ENCODE assay signal across 8 mouse cellular contexts in genomic region chr4:149586783-149587595, GRCm38 (mm10). TPM values are rescaled to one million over a fixed set of nuclear protein-coding genes. Genes with fewer than 3 reads are reported as not detected.
DNase-seq lines count a peak whose midpoint lies in the region; ATAC-seq and TF ChIP-seq lines count a peak whose summit lies in the region.

No protein-coding gene starts in this region.

- no peaks in the 10 kb centered on the region for H3K9me3 ChIP-seq in ES-Bruce4 (replicated peaks; ENCODE audit: control insufficient read depth, insufficient read depth, low read length, poor library complexity, severe bottlenecking)
- H3K9me3 ChIP-seq in heart, embryonic 13.5 days, result peaks cover 6% of the 10 kb centered on the region; the same call in 1 of the 2 replicates

- no peak for TF ChIP-seq EP300 in ES-Bruce4 (IDR thresholded peaks at IDR 0.05; ENCODE audit: insufficient read depth, low read depth, low read length)

- no peaks in the 10 kb centered on the region for H3K27me3 ChIP-seq in kidney, adult 2 months (replicated peaks; ENCODE audit: control insufficient read depth, insufficient read depth, low read length)
- H3K27me3 ChIP-seq in ES-Bruce4 (ENCODE audit: control insufficient read depth, insufficient read depth, low read length, poor library complexity, severe bottlenecking), result no peaks in the 10 kb centered on the region
- H3K27me3 ChIP-seq in heart, embryonic 13.5 days (replicated peaks), result peaks cover 62% of the 10 kb centered on the region

- TF ChIP-seq POLR2A in kidney, adult 2 months (IDR thresholded peaks at IDR 0.05; ENCODE audit: low read depth, low read length), result no peak
- no peak for TF ChIP-seq POLR2A in ES-Bruce4 (IDR thresholded peaks at IDR 0.05; ENCODE audit: insufficient read depth, low read length)

- ATAC-seq in heart, embryonic 13.5 days (ENCODE audit: extremely low read depth, insufficient number of reproducible peaks, low FRiP score, low TSS enrichment), result 0 out of 2 replicates have a peak, but pooled peaks have one; percentile 7
- peak; percentile 11; the same call in 1 of the 2 replicates for ATAC-seq in megakaryocyte progenitor cell, adult 5-6 weeks (replicated peaks; ENCODE audit: poor library complexity)

- H3K4me2 ChIP-seq in heart, embryonic 13.5 days, result peak overlapping the region; percentile 98

- 2% methylated on average over 72 of the region's 72 CpGs for WGBS in kidney, adult 2 months
- under 1% methylated on average over 72 of the region's 72 CpGs for WGBS in heart, embryonic 13.5 days

- no peaks in the 10 kb centered on the region for H3K4me1 ChIP-seq in kidney, adult 2 months (ENCODE audit: control insufficient read depth, insufficient read depth, low read length)
- peaks cover 2% of the 10 kb centered on the region for H3K4me1 ChIP-seq in ES-Bruce4 (ENCODE audit: control insufficient read depth, insufficient read depth, low read length)
- peaks cover 14% of the 10 kb centered on the region for H3K4me1 ChIP-seq in heart, embryonic 13.5 days

- H3K36me3 ChIP-seq in kidney, adult 2 months (ENCODE audit: control insufficient read depth, insufficient read depth, low read length), result no peaks in the 10 kb centered on the region
- no peaks in the 10 kb centered on the region for H3K36me3 ChIP-seq in ES-Bruce4 (ENCODE audit: control insufficient read depth, insufficient read depth, low read length, poor library complexity, severe bottlenecking)
- H3K36me3 ChIP-seq in heart, embryonic 13.5 days, result no peaks in the 10 kb centered on the region

- H3K4me3 ChIP-seq in kidney, adult 2 months (ENCODE audit: insufficient read depth, low read depth, low read length), result peak overlapping the region; percentile 90
- peak overlapping the region; percentile 80 for H3K4me3 ChIP-seq in ES-Bruce4 (ENCODE audit: low read depth, low read length)
- H3K4me3 ChIP-seq in heart, embryonic 13.5 days, result peak overlapping the region; percentile 80

- DNase-seq in kidney, adult 2 months, result peak; percentile 23
- no peak for DNase-seq in kidney, adult 8-10 months
- DNase-seq in cerebellum, postnatal 14 days, result peak; percentile 81 to 90
- peak; percentile 39 for DNase-seq in kidney, postnatal 14 days
- peak; percentile 76 for DNase-seq in testis, postnatal 10 days (ENCODE audit: low spot score)

- no peak for TF ChIP-seq CTCF in kidney, adult 2 months (conservative IDR thresholded peaks at IDR 0.05; ENCODE audit: insufficient read depth, insufficient read length, low read depth, low read length)
- no peak for TF ChIP-seq CTCF in ES-Bruce4 (IDR thresholded peaks at IDR 0.05; ENCODE audit: low read depth, low read length)

- no peak overlapping the region for H3K27ac ChIP-seq in kidney, adult 2 months (ENCODE audit: insufficient read depth, low read depth, low read length)
- no peak overlapping the region for H3K27ac ChIP-seq in ES-Bruce4 (ENCODE audit: insufficient read depth, low read length)
- H3K27ac ChIP-seq in heart, embryonic 13.5 days (replicated peaks), result no peak overlapping the region

- peak overlapping the region; percentile 94 for H3K9ac ChIP-seq in ES-Bruce4 (ENCODE audit: low read depth, poor library complexity, severe bottlenecking)
- peak overlapping the region; percentile 91 for H3K9ac ChIP-seq in heart, embryonic 13.5 days

RNA-seq across cellular contexts. Expression of gene Clstn1, which starts 0.7 kb away (rescaled TPM):
- polyA plus RNA-seq in kidney, adult 2 months (2012; rRNA removed), result 44.9 and 46.3 TPM in 2 replicates
- 59.2 and 60.5 TPM in 2 replicates for polyA plus RNA-seq in ES-Bruce4 (2011; ENCODE audit: insufficient read depth, insufficient read length, low read depth, missing spikeins)
- 9.2 and 13.6 TPM in 2 replicates for polyA plus RNA-seq in heart, embryonic 13.5 days (2015; fragmentation: Nextera tagmentation; extraction: Ambion mirVana)
- 2.2 and 4.0 TPM in 2 replicates for total RNA-seq in megakaryocyte progenitor cell, adult 5-6 weeks (2015)
- total RNA-seq in megakaryocyte progenitor cell, adult 5-6 weeks (2017), result 4.1 and 5.9 TPM in 2 replicates

Comparison
In these comparisons a context has a peak if more than half of its experiments do, and no peak if none do; other contexts are left out.
1. DNase-seq: peak in kidney, adult 2 months (single experiment), cerebellum, postnatal 14 days (2 of 2), kidney, postnatal 14 days (single experiment) and testis, postnatal 10 days (single experiment); none in kidney, adult 8-10 months (0 of 2).
2. Peak in every context shown above with its lines, with median percentiles within 50 percentile points of each other: H3K4me3 ChIP-seq.